Mouse (Mus musculus) frontal cortex, postnatal 14 days (tissue): Measurements from ENCODE around the gene AU022252.
"Not testable (repeated sequence)": the region's sequence is repeated elsewhere in the genome, so short reads cannot be mapped to it uniquely, and the experiment has no call there.

Experiments
- DNase-seq, 2 experiments: peaks; one replicate each; pipeline ENCODE4 v3.0.0; 2022; ENCODE audit warnings: low spot score in 2 of 2

AU022252 gene

GRCm38 (mm10) chr4:119232410-119233255, at the start of gene AU022252, which contains the start of gene P3h1:
TSS of gene AU022252 (minus strand) at chr4:119232712.
TSS of gene P3h1 (plus strand) at chr4:119232915.
- peak; percentile 97 to 98 for DNase-seq

- not testable (repeated sequence) for DNase-seq
Measured at GRCm38 (mm10) chr4:119278784-119279183, 46.3 kb upstream of the AU022252 start.

GRCm38 (mm10) chr4:119275726-119276125, 43.2 kb upstream of the AU022252 start:
- DNase-seq = no peak

- no peak for DNase-seq
Measured at GRCm38 (mm10) chr4:119275226-119275625, 42.7 kb upstream of the AU022252 start.

- no peak for DNase-seq
Measured at GRCm38 (mm10) chr4:119274627-119275026, 42.1 kb upstream of the AU022252 start.

GRCm38 (mm10) chr4:119266606-119267005, 34.1 kb upstream of the AU022252 start:
- DNase-seq = no peak

GRCm38 (mm10) chr4:119263459-119263858, 30.9 kb upstream of the AU022252 start:
- DNase-seq = no peak

- DNase-seq = no peak
Measured at GRCm38 (mm10) chr4:119262483-119262882, 30.0 kb upstream of the AU022252 start.

- no peak for DNase-seq
Measured at GRCm38 (mm10) chr4:119261087-119261713, 28.7 kb upstream of the AU022252 start.

GRCm38 (mm10) chr4:119259344-119260254, 27.1 kb upstream of the AU022252 start:
- DNase-seq = no peak

GRCm38 (mm10) chr4:119257083-119257482, 24.6 kb upstream of the AU022252 start:
- DNase-seq = no peak

- DNase-seq = no peak
Measured at GRCm38 (mm10) chr4:119255351-119255750, 22.8 kb upstream of the AU022252 start, which contains the start of gene Cldn19. TSS of gene Cldn19 (plus strand) at chr4:119255414.

- DNase-seq = no peak
Measured at GRCm38 (mm10) chr4:119254012-119254618, 21.6 kb upstream of the AU022252 start.

GRCm38 (mm10) chr4:119252025-119252808, 19.7 kb upstream of the AU022252 start:
- no peak for DNase-seq

GRCm38 (mm10) chr4:119248407-119248965, 16.0 kb upstream of the AU022252 start:
- DNase-seq = no peak

- DNase-seq = peak in 1 of 2 experiments; percentile 62
Measured at GRCm38 (mm10) chr4:119247462-119248235, 15.1 kb upstream of the AU022252 start.

GRCm38 (mm10) chr4:119246688-119247225, 14.2 kb upstream of the AU022252 start:
- no peak for DNase-seq

- DNase-seq = no peak
Measured at GRCm38 (mm10) chr4:119245961-119246360, 13.4 kb upstream of the AU022252 start.

GRCm38 (mm10) chr4:119245556-119245955, 13.0 kb upstream of the AU022252 start:
- peak; percentile 40 to 68 for DNase-seq
